In genomic region chr10:96297658-96298057, GRCm38 (mm10) we compare ENCODE assay signal across 20 mouse cellular contexts.
DNase-seq lines count a peak whose midpoint lies in the region; TF ChIP-seq lines count a peak whose summit lies in the region.
"Had no signal": no experiment of that assay in that cellular context is flagged by ENCODE, and none has a peak within 500 bp of the region (broad histone marks: within the 10 kb centered on the region; RNA-seq: fewer than 3 reads in every experiment).

No protein-coding gene starts in this region.

- H3K27me3 ChIP-seq in thymus, adult 2 months (ENCODE audit: control insufficient read depth, insufficient read depth, low read length): no peaks in the 10 kb centered on the region
- H3K27me3 ChIP-seq: embryonic facial prominence, embryonic 12.5 days; forebrain, embryonic 13.5 days; heart, embryonic 12.5 days; intestine, embryonic 15.5 days; limb, embryonic 12.5 days had no signal

- no peak for TF ChIP-seq POLR2A in thymus, adult 2 months (IDR thresholded peaks at IDR 0.05; ENCODE audit: control insufficient read depth, extremely low read depth, insufficient read depth, low read length, poor library complexity)

- no peak overlapping the region for H3K4me3 ChIP-seq in thymus, adult 2 months (ENCODE audit: control insufficient read depth, insufficient read depth, low read length)
- H3K4me3 ChIP-seq: embryonic facial prominence, embryonic 12.5 days; erythroblast, embryonic 14.5 days; forebrain, embryonic 13.5 days; heart, embryonic 12.5 days; hindbrain, embryonic 10.5 days; intestine, embryonic 15.5 days; limb, embryonic 12.5 days had no signal

- H3K4me1 ChIP-seq in thymus, adult 2 months (replicated peaks; ENCODE audit: control insufficient read depth, insufficient read depth, low read length): no peaks in the 10 kb centered on the region
- H3K4me1 ChIP-seq: heart, embryonic 12.5 days; hindbrain, embryonic 10.5 days; limb, embryonic 12.5 days had no signal

- no peaks in the 10 kb centered on the region for H3K36me3 ChIP-seq in thymus, adult 2 months (ENCODE audit: control insufficient read depth, insufficient read depth, low read length)
- H3K36me3 ChIP-seq: embryonic facial prominence, embryonic 12.5 days; heart, embryonic 12.5 days; hindbrain, embryonic 10.5 days; intestine, embryonic 15.5 days; limb, embryonic 12.5 days had no signal

- intact Hi-C loops in gastrocnemius, postnatal 36 days (cut with DNase I): no loop called here

- TF ChIP-seq CTCF in thymus, adult 2 months (IDR thresholded peaks at IDR 0.05; ENCODE audit: borderline replicate concordance, control insufficient read depth, extremely low read depth, insufficient read depth, low read length, poor library complexity): no peak

- no peak overlapping the region for H3K27ac ChIP-seq in thymus, adult 2 months (ENCODE audit: control insufficient read depth, insufficient read depth, low read length)
- H3K27ac ChIP-seq: embryonic facial prominence, embryonic 12.5 days; forebrain, embryonic 13.5 days; hindbrain, embryonic 10.5 days; intestine, embryonic 15.5 days; limb, embryonic 12.5 days; macrophage had no signal

- WGBS in thymus, adult 2 months: 97% methylated on average over 4 of the region's 4 CpGs

- peak; percentile 22 for DNase-seq in layer of hippocampus, adult 11-12 months (ENCODE audit: low spot score)
- no peak for DNase-seq in layer of hippocampus, postnatal 10 days (ENCODE audit: low spot score in 2 of 2)
- DNase-seq in right cerebral cortex, adult 2 months (ENCODE audit: low spot score in 2 of 2): peak; percentile 19 to 42
- DNase-seq in right cerebral cortex, postnatal 4 days: no peak
- DNase-seq in cerebellum, adult 9-10 months: peak; percentile 60
- no peak for DNase-seq in thymus, adult 2 months
- DNase-seq in gastrocnemius, postnatal 36 days: no peak
- DNase-seq: adrenal gland, adult 2 months; heart, postnatal 10 days; kidney, adult 8-10 months; kidney, postnatal 10 days; liver, postnatal 0 days had no signal

Comparison
In these comparisons a context has a peak if more than half of its experiments do, and no peak if none do; other contexts are left out.
1. DNase-seq: peak in layer of hippocampus, adult 11-12 months (single experiment), right cerebral cortex, adult 2 months (2 of 2) and cerebellum, adult 9-10 months (single experiment); none in layer of hippocampus, postnatal 10 days (0 of 2), right cerebral cortex, postnatal 4 days (single experiment), thymus, adult 2 months (single experiment) and gastrocnemius, postnatal 36 days (0 of 2).